Mouse (Mus musculus): ENCODE measurements around the gene Rab44. TPM values are rescaled to one million over a fixed set of nuclear protein-coding genes. Genes with fewer than 3 reads are reported as not detected.
A peak's percentile ranks its signal among the peaks of the same experiment; 100 is the strongest.
"Not testable (repeated sequence)": the region's sequence is repeated elsewhere in the genome, so short reads cannot be mapped to it uniquely, and the experiment has no call there.

Rab44 gene
- polyA plus RNA-seq (2015; fragmentation: Nextera tagmentation; extraction: Ambion mirVana) = 0.12 and 0.26 TPM in 2 replicates

DNA sequence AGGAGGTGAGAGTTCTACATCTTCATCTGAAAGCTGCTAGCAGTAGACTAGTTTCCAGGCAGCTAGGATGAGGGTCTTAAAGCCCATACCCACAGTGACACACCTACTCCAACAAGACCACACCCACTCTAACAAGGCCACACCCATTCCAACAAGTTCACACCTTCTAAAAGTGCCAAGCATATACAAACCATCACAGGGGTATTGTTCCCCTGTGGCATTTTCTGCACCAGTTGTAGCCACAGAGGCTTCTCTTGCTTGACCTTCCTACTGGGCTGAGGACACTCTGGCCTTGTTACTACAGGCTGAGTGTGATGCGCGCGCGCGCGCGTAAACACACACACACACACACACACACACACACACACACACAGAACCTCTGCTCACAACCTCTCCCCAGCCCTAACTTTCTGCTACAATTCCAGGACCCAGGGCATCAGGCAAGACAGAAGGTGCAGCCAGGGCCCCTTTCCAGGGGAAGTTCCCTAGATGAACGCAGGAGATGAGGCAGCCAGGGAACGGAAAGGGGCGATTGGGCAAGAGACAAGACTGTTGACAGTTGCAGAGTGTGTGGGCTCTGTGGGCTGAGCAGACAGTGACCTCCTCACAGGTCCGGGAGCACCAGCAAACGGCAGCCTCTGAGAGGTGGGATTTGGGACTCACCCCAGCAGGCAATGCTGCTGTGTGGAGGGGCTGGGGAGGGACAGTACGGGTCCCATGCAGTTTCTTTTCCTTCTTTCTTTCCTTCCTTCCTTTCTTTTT lies at the start of gene Rab44:
Rab44 (plus strand) TSS at position 555 of the 762 bp plus-strand sequence.
- WGBS = 86% methylated on average over 13 of the region's 13 CpGs
- Histone ChIP-seq H3K27me3 (ENCODE audit: insufficient read depth, low read length) (no peaks in the 10 kb centered on the region), H3K4me1 (ENCODE audit: insufficient read depth, low read length) (no peaks in the 10 kb centered on the region)

DNA sequence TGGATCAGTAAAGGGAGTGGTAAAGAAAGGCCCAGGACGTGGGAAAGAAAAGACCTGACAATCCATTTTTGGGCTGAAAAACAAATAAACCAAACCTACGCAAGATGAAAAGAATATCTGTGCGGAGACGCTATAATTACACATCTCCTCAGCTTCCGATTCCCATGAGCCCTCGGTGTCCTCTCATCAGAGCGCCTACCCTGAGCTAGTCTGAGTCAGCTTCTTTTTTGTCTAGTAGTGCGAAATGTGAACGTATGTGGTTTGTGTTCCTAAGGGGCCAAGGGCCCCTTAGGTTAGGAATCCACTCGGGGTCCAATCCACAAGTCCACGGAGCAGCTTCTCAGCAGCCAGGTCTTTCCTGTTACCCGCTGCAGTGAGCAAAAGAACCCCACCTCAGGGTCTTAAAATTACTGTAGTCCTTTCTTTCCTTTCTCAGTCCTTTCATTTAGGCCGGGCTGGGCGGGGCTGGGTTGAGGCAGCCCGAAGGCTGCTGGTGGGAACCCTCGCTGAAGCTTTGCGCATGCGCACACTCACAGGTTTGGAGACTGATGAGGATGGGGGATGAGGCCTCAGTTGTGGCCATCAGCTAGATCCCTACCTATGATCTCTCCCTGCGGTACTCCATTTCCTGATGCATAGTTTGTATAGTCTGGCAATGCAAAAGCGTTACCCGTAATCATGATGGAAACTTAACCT lies 48.6 kb upstream of the Rab44 start:
- Histone ChIP-seq H3K4me2 (replicated peaks; ENCODE audit: low read depth, low read length) (no peak overlapping the region), H3K27ac (ENCODE audit: low read length) (no peak overlapping the region), H3K4me1 (ENCODE audit: insufficient read depth, low read length) (peaks cover 29% of the 10 kb centered on the region), H3K9me3 (ENCODE audit: low read length) (no peaks in the 10 kb centered on the region), H3K9ac (replicated peaks; ENCODE audit: low read length) (no peak overlapping the region), H3K27me3 (ENCODE audit: insufficient read depth, low read length) (no peaks in the 10 kb centered on the region), H3K36me3 (ENCODE audit: insufficient read depth, low read length) (no peaks in the 10 kb centered on the region), H3K4me3 (ENCODE audit: low read length) (no peak overlapping the region)
- ATAC-seq (ENCODE audit: low FRiP score, low TSS enrichment) = no peak
- 84% methylated on average over 21 of the region's 21 CpGs for WGBS

More for the DNA sequence above, at the start of gene Rab44:
- Histone ChIP-seq H3K9ac (replicated peaks; ENCODE audit: low read length) (no peak within 1 kb of the TSS), H3K9me3 (ENCODE audit: low read length) (no peaks in the 10 kb centered on the region), H3K36me3 (ENCODE audit: insufficient read depth, low read length) (no peaks in the 10 kb centered on the region), H3K27ac (ENCODE audit: low read length) (no peak within 1 kb of the TSS), H3K4me2 (replicated peaks; ENCODE audit: low read depth, low read length) (no peak within 1 kb of the TSS), H3K4me3 (ENCODE audit: low read length) (no peak within 1 kb of the TSS)
- no peak for ATAC-seq (ENCODE audit: low FRiP score, low TSS enrichment)

DNA sequence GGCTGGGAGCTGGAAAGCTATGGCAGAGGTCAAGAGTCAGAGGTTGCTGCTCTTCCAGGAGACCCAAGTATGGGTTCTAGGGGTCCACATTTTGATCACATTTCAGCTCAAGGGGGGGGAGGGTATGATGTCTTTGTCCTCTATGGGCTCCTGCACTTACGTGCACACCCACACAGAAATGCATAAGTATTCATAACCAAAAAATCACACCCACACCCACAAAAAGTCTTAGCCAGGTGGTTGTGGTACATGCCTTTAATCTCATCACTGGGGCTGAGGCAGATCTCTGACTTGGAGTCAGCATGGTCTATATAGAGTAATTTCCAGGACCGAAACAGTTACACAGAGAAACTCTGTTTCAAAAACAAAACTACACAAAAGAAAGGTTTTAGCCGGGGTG lies 48.0 kb upstream of the Rab44 start:
- H3K36me3 ChIP-seq (ENCODE audit: insufficient read depth, low read length) = no peaks in the 10 kb centered on the region
- H3K27me3 ChIP-seq (ENCODE audit: insufficient read depth, low read length) = no peaks in the 10 kb centered on the region
- no peak overlapping the region for H3K4me2 ChIP-seq (replicated peaks; ENCODE audit: low read depth, low read length)
- no peaks in the 10 kb centered on the region for H3K9me3 ChIP-seq (ENCODE audit: low read length)
- peaks cover 32% of the 10 kb centered on the region for H3K4me1 ChIP-seq (ENCODE audit: insufficient read depth, low read length)
- WGBS = 96% methylated on average over 3 of the region's 3 CpGs
- no peak for ATAC-seq (ENCODE audit: low FRiP score, low TSS enrichment)
- H3K27ac ChIP-seq (ENCODE audit: low read length) = no peak overlapping the region
- H3K9ac ChIP-seq (replicated peaks; ENCODE audit: low read length) = no peak overlapping the region
- H3K4me3 ChIP-seq (ENCODE audit: low read length) = no peak overlapping the region

DNA sequence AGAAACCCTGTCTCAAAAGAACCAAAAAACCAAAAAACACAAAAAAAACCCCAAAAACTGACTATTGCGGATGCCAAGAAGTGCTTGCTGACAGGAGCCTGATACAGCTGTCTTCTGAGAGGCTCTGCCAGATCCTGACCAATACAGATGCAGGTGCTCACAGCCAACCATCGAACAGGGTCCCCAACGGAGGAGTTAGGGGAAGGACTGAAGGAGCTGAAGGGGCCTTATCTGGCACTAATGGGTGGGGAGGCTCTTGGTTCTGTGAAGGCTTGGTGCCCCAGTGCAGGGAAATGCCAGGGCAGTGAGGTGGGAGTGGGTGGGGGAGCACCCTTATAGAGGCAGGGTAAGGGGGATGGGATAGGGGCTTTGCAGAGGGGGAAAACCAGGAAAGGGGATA lies 46.5 kb upstream of the Rab44 start:
- H3K9ac ChIP-seq (replicated peaks; ENCODE audit: low read length); H3K27ac ChIP-seq (ENCODE audit: low read length); H3K9me3 ChIP-seq (ENCODE audit: low read length); H3K27me3 ChIP-seq (ENCODE audit: insufficient read depth, low read length); H3K36me3 ChIP-seq (ENCODE audit: insufficient read depth, low read length); ATAC-seq (ENCODE audit: low FRiP score, low TSS enrichment); H3K4me2 ChIP-seq (replicated peaks; ENCODE audit: low read depth, low read length); H3K4me3 ChIP-seq (ENCODE audit: low read length): not testable (repeated sequence)
- 90% methylated on average over 3 of the region's 3 CpGs for WGBS
- peaks cover 35% of the 10 kb centered on the region for H3K4me1 ChIP-seq (ENCODE audit: insufficient read depth, low read length)

DNA sequence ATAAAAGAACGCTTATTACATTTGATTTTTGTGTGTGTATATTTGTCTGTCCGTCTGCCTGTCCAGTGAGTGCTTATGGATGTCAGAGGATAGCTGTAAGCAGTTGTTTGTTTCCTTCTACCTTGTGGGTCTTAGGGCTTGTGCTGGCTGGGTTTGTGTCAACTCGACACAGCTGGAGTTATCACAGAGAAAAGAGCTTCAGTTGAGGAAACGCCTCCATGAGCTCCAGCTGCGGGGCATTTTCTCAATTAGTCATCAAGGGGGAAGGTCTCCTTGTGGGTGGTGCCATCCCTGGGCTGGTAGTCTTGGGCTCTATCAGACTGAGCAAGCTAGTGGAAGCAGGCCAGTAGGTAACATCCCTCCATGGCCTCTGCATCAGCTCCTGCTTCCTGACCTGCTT lies 46.1 kb upstream of the Rab44 start:
- no peaks in the 10 kb centered on the region for H3K36me3 ChIP-seq (ENCODE audit: insufficient read depth, low read length)
- no peak overlapping the region for H3K9ac ChIP-seq (replicated peaks; ENCODE audit: low read length)
- H3K27me3 ChIP-seq (ENCODE audit: insufficient read depth, low read length) = no peaks in the 10 kb centered on the region
- no peak overlapping the region for H3K4me2 ChIP-seq (replicated peaks; ENCODE audit: low read depth, low read length)
- H3K4me3 ChIP-seq (ENCODE audit: low read length) = no peak overlapping the region
- no peak for ATAC-seq (ENCODE audit: low FRiP score, low TSS enrichment)
- 64% methylated on average over 5 of the region's 5 CpGs for WGBS
- no peaks in the 10 kb centered on the region for H3K9me3 ChIP-seq (ENCODE audit: low read length)
- H3K4me1 ChIP-seq (ENCODE audit: insufficient read depth, low read length) = peaks cover 35% of the 10 kb centered on the region
- H3K27ac ChIP-seq (ENCODE audit: low read length) = no peak overlapping the region

DNA sequence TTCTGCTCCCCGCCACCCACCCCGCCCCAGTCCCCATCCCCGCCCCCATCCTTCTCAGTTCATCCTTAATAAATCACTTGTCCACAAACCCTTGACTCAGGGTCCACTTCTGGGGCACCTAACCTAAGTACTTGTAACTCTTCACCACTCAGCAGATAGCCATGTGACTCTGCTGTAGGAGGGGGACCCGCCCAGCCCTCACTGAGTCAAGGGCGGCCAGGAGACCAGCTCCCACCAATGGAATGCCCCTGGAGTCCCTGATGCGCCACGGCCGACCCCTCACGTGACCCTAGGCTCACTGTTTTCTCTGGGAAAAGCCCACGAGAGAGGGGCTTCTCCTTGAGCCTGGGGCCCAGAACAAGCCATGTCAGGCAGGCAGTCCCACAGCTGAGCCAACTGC lies 44.9 kb upstream of the Rab44 start:
- Histone ChIP-seq H3K27me3 (ENCODE audit: insufficient read depth, low read length) (no peaks in the 10 kb centered on the region), H3K9me3 (ENCODE audit: low read length) (no peaks in the 10 kb centered on the region), H3K36me3 (ENCODE audit: insufficient read depth, low read length) (no peaks in the 10 kb centered on the region), H3K4me1 (ENCODE audit: insufficient read depth, low read length) (peaks cover 41% of the 10 kb centered on the region), H3K4me3 (ENCODE audit: low read length) (no peak overlapping the region), H3K27ac (ENCODE audit: low read length) (peak overlapping the region; percentile 55), H3K4me2 (replicated peaks; ENCODE audit: low read depth, low read length) (no peak overlapping the region), H3K9ac (replicated peaks; ENCODE audit: low read length) (no peak overlapping the region)
- WGBS = 22% methylated on average over 10 of the region's 10 CpGs
- peak; percentile 85 for ATAC-seq (ENCODE audit: low FRiP score, low TSS enrichment)

DNA sequence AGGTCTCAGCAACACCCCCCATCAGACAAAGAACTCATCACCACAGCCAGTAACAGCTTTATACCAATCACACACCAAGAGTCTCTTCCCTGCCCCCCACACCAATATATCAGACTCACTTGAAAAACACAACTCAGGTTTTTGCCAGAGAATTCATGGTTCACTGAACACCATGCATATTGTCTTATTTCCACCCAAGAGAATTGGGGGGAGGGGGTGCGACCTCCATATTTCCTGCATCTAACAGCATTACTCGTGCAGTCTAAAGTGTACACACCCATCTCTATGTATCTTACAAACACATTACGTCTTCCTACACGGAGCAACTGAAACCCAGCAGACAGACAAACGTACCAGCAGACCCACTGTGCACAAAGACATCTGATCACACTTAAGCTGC lies 42.1 kb upstream of the Rab44 start:
- H3K4me1 ChIP-seq (ENCODE audit: insufficient read depth, low read length) = peaks cover 41% of the 10 kb centered on the region
- WGBS = 45% methylated on average over 5 of the region's 5 CpGs
- H3K4me2 ChIP-seq (replicated peaks; ENCODE audit: low read depth, low read length) = no peak overlapping the region
- H3K9me3 ChIP-seq (ENCODE audit: low read length) = no peaks in the 10 kb centered on the region
- no peak overlapping the region for H3K9ac ChIP-seq (replicated peaks; ENCODE audit: low read length)
- no peaks in the 10 kb centered on the region for H3K36me3 ChIP-seq (ENCODE audit: insufficient read depth, low read length)
- no peak overlapping the region for H3K27ac ChIP-seq (ENCODE audit: low read length)
- no peak for ATAC-seq (ENCODE audit: low FRiP score, low TSS enrichment)
- H3K4me3 ChIP-seq (ENCODE audit: low read length) = no peak overlapping the region
- H3K27me3 ChIP-seq (ENCODE audit: insufficient read depth, low read length) = no peaks in the 10 kb centered on the region

DNA sequence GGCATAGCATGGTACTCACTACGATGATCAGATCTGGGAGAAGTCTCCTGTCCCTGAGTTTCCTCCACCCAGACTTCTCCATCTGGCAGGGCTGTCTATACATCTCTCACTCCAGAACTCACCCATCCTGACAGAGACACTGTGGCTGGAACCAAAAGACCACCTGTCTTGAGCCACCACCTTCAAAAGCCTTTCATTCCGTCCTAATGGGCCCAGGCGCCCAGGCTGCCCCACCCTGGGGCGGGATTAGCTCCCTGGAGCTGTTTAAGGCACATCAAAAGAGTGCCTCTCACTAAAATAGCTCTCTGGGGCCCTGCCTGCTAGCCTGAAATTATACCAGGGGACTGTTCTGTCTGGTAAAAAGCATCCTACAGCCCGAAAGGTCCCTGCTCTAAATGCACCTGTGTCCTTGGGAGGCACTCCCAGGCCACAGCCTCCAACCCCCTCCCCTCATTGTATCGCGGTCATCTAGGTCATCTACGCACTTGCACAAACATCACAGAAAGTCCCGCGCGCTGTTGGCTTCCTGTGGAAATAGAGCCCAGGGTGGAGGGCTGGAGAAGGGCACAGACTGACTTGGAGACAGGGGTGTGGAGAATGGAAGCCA lies 41.1 kb upstream of the Rab44 start:
- Histone ChIP-seq H3K4me1 (ENCODE audit: insufficient read depth, low read length) (peaks cover 41% of the 10 kb centered on the region), H3K4me3 (ENCODE audit: low read length) (no peak overlapping the region), H3K36me3 (ENCODE audit: insufficient read depth, low read length) (no peaks in the 10 kb centered on the region), H3K9me3 (ENCODE audit: low read length) (no peaks in the 10 kb centered on the region), H3K27me3 (ENCODE audit: insufficient read depth, low read length) (no peaks in the 10 kb centered on the region), H3K9ac (replicated peaks; ENCODE audit: low read length) (no peak overlapping the region), H3K4me2 (replicated peaks; ENCODE audit: low read depth, low read length) (no peak overlapping the region), H3K27ac (ENCODE audit: low read length) (no peak overlapping the region)
- ATAC-seq (ENCODE audit: low FRiP score, low TSS enrichment) = no peak
- 17% methylated on average over 11 of the region's 11 CpGs for WGBS

DNA sequence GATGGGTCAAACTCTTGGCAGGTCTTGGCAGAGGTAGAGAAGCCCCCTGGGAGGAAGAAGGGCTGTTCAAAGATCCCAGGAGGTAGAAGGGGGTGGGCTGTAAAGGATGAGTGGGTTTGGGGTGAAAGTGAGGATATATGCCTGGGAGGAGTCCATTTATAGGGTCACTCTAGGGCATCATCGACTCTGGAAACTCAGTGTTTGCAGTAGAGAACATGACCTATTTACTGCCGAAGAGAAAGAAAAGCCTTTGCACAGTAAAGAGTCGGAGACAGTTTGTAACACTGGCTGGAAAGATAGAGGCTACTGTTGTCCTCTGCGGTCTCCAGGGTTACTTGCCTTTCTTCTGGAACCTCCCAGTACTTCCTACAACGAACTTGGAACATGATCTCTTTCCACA lies 40.6 kb upstream of the Rab44 start:
- Histone ChIP-seq H3K9ac (replicated peaks; ENCODE audit: low read length) (no peak overlapping the region), H3K4me3 (ENCODE audit: low read length) (no peak overlapping the region), H3K27me3 (ENCODE audit: insufficient read depth, low read length) (no peaks in the 10 kb centered on the region), H3K9me3 (ENCODE audit: low read length) (no peaks in the 10 kb centered on the region), H3K4me2 (replicated peaks; ENCODE audit: low read depth, low read length) (no peak overlapping the region), H3K36me3 (ENCODE audit: insufficient read depth, low read length) (no peaks in the 10 kb centered on the region), H3K27ac (ENCODE audit: low read length) (no peak overlapping the region), H3K4me1 (ENCODE audit: insufficient read depth, low read length) (peaks cover 45% of the 10 kb centered on the region)
- ATAC-seq (ENCODE audit: low FRiP score, low TSS enrichment) = no peak
- 28% methylated on average over 5 of the region's 5 CpGs for WGBS

DNA sequence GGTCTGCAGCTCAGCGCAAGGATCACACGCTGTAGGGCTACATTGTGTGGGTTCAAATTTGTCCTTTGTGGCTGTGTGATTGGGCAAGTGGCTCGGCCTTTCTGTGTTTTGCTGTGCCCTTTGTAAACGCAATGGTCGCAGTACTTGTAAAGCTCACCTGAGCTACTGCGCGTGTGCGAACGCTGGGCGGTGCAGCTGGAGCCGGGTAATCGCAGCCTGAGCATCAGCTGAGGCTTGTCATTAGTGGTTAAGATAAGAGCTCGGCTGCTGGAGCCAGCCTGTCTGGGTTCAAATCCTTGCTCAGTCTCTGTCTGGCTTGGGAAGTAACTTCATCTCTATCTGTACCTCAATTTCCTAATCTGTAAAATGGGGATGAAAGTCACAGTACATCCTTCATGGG lies 39.9 kb upstream of the Rab44 start:
- WGBS = 83% methylated on average over 13 of the region's 13 CpGs
- Histone ChIP-seq H3K4me3 (ENCODE audit: low read length) (no peak overlapping the region), H3K4me1 (ENCODE audit: insufficient read depth, low read length) (peaks cover 49% of the 10 kb centered on the region), H3K9me3 (ENCODE audit: low read length) (no peaks in the 10 kb centered on the region), H3K27ac (ENCODE audit: low read length) (no peak overlapping the region), H3K36me3 (ENCODE audit: insufficient read depth, low read length) (no peaks in the 10 kb centered on the region), H3K9ac (replicated peaks; ENCODE audit: low read length) (no peak overlapping the region), H3K27me3 (ENCODE audit: insufficient read depth, low read length) (no peaks in the 10 kb centered on the region), H3K4me2 (replicated peaks; ENCODE audit: low read depth, low read length) (no peak overlapping the region)
- no peak for ATAC-seq (ENCODE audit: low FRiP score, low TSS enrichment)
